Mouse (Mus musculus): ENCODE results near the gene Klhdc10.

DNA sequence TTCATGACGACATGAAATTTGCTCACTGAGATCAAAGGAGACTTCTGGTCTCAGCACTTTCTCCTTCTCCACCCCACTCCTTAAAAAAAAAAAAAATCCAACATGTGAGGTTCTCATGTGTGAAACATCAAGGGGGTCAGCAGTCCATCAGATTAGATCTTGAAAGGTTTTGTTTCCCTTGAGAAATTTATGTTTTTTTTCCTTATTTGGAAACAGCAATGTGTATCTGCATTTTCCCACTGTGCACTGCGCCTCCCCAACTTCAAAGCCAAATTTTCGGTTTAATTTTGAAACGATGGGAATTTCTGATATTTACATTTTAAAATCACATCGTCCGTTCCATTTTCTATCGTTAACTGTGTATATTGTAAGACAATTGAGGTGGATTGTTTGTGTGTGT, 952 bp upstream of the Klhdc10 start:
- no peak for TF ChIP-seq FLI1 (IDR thresholded peaks at IDR 0.05; ENCODE audit: low read length)
- no peak for TF ChIP-seq GATA1 (IDR thresholded peaks at IDR 0.05; ENCODE audit: borderline replicate concordance, low read length)
